Mouse (Mus musculus): ENCODE results near the gene Sbf2.
"Not testable (repeated sequence)": the region's sequence is repeated elsewhere in the genome, so short reads cannot be mapped to it uniquely, and the experiment has no call there.

Gene Sbf2

DNA sequence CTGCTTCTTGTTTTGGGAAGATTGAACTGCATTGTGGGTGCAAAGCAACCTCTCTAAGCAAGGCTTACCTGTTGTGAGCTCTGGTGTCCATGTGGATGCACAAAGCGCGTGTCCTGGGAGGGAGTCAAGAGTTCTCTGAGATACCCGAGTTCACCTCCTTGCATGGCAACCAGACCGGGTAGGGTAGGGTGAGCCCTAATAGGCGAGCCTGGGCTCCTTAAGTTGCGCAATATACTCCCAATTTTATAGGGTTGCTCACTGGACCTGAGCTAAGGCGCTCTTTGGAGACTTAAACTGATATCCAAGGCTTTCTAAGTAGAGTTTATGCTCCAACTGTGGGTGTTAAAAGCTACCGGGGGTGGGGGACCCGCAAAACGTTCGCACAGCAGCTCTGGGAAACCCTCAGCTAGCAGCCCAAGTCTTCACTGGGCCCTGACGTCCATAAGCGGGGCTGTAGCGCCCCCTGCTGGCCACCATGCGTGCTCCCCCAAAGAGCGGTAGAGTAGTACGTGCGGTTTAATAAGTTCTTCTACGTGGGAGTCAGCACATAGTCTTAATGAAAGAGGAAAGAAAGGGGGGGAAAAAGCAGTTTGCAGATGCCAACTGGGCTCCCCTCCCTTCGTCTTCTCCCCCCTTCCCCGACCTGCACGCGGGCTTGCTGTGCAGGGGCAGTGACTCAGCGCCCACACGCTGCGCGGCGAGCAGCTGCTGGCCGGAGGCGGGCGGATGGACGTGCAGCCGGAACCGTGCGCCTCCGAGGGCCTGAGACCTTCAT lies 15.4 kb upstream of the Sbf2 start:
- DNase-seq (ENCODE audit: low read depth), result peak; percentile 57

- DNase-seq (ENCODE audit: low read depth), result no peak
These were observed 14.1 kb upstream of the Sbf2 start for GRCm38 (mm10) chr7:110628611-110629354.

GRCm38 (mm10) chr7:110628273-110628600 lies 13.5 kb upstream of the Sbf2 start:
- DNase-seq (ENCODE audit: low read depth), result no peak

DNA sequence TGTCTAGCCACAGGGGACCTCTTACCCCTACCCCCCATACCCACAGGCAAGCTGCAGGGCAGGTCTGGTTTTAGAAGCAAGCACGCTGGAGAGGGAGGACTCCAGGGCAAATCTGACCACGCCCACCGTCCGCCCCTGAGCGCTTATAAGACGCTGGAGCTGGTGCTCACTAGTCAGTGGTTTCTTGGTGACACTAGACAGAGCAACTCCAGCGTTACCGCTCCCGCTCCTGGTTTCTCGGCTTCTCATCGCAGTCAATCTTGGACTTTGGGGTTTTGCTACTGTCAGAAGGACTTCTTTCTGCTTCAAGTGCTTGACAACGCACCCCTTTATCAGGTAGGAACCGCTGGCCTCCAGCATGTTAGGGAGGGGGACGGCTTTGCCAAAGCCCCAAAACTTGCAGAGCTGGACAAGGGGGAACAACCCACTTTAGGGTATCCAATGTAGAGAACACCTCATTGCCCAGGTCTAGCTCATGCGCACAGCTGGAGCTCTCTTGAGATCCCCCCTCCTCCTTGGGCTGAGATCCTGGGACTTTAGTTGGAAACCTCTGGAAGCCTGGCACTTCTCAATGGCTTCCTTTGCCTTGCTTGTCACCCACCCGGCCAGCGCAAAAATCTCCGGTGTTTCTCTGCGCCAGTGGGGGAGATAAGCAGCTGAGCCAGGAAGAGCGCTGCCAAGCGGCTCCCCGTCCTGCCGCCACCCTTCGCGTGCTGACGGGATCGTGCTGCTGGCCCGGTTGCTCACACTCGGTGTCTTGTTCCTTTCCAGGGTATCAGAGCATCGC lies 13.0 kb upstream of the Sbf2 start, which contains the start of gene Adm:
Gene Adm (plus strand): TSS at position 176 of the 787 bp plus-strand sequence.
- DNase-seq (ENCODE audit: low read depth), result no peak

GRCm38 (mm10) chr7:110627099-110627482 lies 12.4 kb upstream of the Sbf2 start:
- DNase-seq (ENCODE audit: low read depth), result no peak

DNA sequence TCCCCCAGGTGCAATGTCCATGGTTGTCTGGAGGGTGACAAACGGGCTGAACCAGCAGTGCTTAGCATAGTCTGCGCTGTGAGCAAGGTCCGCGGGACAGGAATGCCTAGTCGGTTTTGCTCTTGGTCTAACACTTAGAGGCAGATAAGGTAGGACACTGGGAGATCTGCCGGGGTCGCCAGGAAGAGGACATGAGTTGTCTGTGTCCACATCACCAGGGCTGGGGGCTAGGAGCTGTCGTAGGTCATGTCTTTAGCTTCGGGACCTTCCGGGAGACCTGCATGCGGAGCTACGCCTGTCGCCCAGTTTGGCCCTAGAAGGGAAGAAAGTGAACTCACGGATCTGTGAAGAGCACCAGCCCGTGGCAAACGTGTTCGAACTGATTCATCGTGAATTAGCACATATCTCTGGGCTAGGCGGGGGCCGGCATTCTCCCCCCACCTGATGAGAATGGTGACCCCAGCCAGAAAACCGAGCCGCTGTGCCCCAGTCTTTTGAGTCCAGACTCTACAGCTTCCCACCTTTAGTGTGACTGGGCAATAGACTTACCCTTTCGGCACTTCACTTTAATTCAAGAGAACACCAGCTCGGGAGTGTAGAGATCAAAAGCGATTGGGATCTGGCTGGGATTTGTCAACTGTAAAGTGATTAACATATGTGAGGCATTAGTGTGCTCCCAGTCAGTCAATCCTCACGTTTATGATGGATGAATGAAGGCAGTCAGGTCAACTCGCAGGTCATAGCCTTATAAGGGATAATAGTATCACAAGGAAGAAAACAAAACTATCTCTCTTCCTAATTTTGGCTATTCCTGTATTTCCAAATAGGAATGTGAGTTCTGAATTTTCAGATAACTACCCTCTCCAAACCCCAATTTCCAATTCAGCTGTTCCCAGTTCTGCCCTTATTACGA lies 11.7 kb upstream of the Sbf2 start:
- no peak for DNase-seq (ENCODE audit: low read depth)

- no peak for DNase-seq (ENCODE audit: low read depth)
These were observed 10.8 kb upstream of the Sbf2 start for GRCm38 (mm10) chr7:110625489-110625888.

DNA sequence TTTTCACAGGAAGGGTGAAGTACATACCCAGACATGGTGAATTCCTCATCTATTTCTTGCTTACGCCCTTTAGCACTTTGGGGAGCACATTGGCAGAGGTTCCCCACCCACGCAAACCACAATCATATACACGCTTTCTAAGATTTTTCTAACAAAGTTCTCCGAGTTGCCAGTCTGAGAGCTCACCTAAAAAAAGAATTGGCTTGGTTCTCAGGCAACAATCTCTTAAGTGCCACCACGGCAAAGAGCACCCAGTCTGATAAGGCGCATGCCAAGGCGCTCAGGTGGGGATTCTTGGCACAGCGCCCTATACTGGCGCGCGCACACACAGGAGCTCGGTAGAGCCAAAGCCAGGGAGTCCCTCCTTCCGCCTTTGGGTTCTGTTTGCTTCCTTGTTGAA lies 10.2 kb upstream of the Sbf2 start:
- no peak for DNase-seq (ENCODE audit: low read depth)

GRCm38 (mm10) chr7:110624067-110624466 lies 9.3 kb upstream of the Sbf2 start:
- DNase-seq (ENCODE audit: low read depth), result no peak

GRCm38 (mm10) chr7:110619086-110619611 lies 4.4 kb upstream of the Sbf2 start:
- DNase-seq (ENCODE audit: low read depth), result no peak

- DNase-seq (ENCODE audit: low read depth), result no peak
These were observed 1.1 kb upstream of the Sbf2 start for GRCm38 (mm10) chr7:110615792-110616191.

DNA sequence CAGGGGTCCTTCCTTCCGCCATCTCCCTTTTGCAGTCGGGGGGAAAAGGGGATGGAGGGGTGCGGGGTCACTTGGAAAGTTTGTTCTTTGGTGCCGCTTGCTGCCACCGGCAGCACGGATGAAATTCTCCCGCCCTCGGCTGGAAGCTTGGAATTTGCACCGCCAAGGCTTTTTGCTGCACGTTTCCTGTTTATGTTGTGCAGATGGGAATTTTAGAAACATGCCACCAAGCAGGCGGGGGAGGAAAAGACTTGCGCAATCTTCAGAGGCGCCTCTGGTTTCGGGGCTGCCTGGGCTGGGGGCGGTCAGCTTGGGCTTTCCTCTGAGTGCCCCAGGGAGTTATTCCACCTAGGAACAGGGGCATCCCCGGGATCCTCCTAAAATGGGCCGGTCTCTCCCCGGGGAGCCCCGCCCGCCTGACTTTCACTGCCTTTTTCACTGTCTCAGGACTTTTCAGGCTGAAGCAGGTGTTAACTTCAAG lies 469 bp upstream of the Sbf2 start:
- no peak for DNase-seq (ENCODE audit: low read depth)

DNA sequence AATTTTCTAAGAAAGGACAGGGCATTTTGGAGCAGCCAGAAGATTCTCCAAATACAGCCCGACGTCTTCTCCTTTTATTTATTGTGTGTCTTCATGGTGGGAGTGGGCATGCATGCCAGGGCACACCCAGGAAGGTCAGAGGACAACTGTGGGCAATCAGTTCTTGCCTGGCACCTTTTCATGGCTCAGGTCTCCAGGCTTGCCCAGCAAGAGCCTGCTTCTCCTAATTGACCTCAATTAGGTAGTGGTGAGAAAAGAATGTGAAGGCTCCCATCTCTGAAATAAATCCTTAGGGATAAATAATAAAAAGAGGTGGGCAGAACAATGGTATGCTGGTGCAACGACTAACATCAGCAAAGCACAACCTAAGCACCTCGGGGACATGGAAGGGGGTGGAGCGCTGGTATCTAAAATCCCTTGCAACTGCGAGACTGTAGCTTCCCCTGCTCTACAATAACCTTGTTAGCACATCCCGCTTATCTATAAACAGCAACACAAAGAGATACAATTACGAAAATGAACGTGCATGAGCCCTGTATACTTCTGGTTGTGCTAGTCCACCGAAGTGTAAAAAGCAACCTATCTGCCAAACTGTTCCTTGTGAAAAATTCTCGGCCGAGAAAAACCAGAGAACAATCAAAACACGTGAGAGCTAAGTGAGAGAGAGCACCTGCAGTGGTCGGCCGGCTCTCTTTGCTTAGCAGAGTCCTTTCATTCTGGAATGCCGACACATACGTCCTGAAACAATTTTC lies 1.2 kb downstream of the Sbf2 start:
- DNase-seq (ENCODE audit: low read depth), result no peak

- DNase-seq (ENCODE audit: low read depth), result no peak
These were observed 7.8 kb downstream of the Sbf2 start for GRCm38 (mm10) chr7:110606906-110607305.

DNA sequence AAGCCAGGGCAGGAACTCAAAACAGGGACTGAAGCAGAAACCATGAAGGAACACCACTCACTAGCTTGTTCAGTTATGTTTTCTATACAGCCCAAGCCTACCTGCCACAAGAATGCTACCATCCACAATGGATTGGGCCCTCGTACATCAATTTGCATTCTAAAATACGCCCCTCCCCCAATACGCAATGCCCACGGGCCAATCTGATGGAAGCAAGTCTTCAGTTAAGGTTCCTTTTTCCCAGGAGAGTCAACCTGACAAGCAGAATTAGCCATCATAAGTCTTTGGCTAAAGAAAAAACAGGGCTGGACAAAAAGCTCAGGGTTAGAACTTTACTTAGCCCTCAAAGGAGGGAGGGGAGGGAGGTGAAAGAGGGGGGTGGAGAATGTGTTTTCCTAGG lies 9.2 kb downstream of the Sbf2 start:
- no peak for DNase-seq (ENCODE audit: low read depth)

DNA sequence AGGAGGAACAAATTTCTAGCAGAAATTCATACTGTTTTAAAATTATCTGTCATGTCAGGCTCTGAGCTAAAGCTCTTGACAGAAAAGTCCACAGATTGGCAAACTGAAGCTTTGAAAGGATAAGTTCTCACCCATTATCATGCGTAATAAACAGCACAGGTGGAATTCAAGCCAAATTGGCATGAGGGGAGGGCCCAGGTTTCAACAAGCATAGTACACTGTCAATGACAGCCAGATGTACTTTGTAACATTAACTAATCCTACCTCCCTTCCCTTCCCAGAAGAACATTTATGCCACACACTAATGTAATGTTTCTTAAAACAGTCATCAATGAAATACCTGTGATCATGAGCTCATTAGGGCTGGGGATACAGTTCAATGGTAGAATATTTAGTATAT lies 17.6 kb downstream of the Sbf2 start:
- DNase-seq (ENCODE audit: low read depth), result no peak

- not testable (repeated sequence) for DNase-seq (ENCODE audit: low read depth)
These were observed 20.7 kb downstream of the Sbf2 start for GRCm38 (mm10) chr7:110593991-110594390.

DNA sequence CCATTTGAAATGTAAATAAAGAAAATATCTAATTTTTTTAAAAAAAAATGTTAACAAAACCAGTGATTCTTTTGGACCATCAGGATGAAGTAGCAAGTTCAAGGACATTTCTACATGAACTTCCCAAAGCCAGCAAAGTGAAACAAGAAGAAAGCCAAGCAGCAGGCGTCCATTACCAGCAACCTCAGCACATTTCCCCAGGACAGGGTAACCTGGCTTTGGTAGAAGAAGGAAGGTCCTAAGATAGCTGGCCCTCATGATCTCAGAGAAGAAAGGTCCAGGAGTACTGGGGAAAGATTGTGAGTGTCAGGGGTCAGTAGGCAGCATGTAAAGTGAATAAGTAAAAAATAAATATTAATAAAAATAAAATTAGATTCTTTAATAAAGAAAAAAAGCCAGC lies 27.0 kb downstream of the Sbf2 start:
- no peak for DNase-seq (ENCODE audit: low read depth)

- no peak for DNase-seq (ENCODE audit: low read depth)
These were observed 29.5 kb downstream of the Sbf2 start for GRCm38 (mm10) chr7:110585250-110585649.

DNA sequence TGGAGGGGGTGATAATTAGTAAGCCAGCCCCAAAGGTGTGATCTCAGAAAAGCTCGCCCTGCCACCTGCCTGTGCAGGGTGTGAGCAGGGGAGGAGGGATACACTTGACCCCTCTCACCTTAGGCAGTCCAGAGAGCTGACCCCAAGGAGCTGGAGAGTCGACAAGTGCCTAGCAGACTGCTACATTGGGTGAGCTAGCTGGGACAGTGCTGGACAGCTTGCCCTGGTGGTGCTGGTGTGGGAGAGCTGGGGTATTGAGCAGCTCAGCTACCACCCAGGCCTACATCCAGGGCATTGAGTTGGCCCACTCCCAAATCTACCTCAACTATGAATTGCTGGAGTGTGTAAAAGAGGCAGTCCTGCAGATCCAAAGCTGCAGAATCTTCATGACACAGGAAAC lies 30.6 kb downstream of the Sbf2 start:
- no peak for DNase-seq (ENCODE audit: low read depth)

GRCm38 (mm10) chr7:110583705-110584104 lies 31.0 kb downstream of the Sbf2 start:
- DNase-seq (ENCODE audit: low read depth), result no peak
